8 mouse cellular contexts compared by ENCODE assay signal in genomic region chr11:116274045-116274666, GRCm38 (mm10). TPM values are rescaled to one million over a fixed set of nuclear protein-coding genes. Genes with fewer than 3 reads are reported as not detected.
DNase-seq lines count a peak whose midpoint lies in the region; ATAC-seq and TF ChIP-seq lines count a peak whose summit lies in the region.

Gene Srp68, minus strand, starts transcription at chr11:116274217.

- H3ac ChIP-seq in C2C12 (ENCODE audit: control insufficient read depth, insufficient read length, low read depth) = peak within 1 kb of the TSS; percentile 86
- peak within 1 kb of the TSS; percentile 68 for H3ac ChIP-seq in myocyte (ENCODE audit: control insufficient read depth, insufficient read length)

- peak; percentile 70; the same call in 1 of the 2 replicates for TF ChIP-seq POLR2A in brain, embryonic 14.5 days (IDR thresholded peaks at IDR 0.05; ENCODE audit: borderline replicate concordance, extremely low read depth, insufficient read depth, insufficient read length, poor library complexity, severe bottlenecking)
- peak; percentile 84; the same call in 1 of the 2 replicates for TF ChIP-seq POLR2A in liver, adult 2 months (IDR thresholded peaks at IDR 0.05; ENCODE audit: extremely low read depth, insufficient read depth, low read length)
- TF ChIP-seq POLR2A in myocyte (IDR thresholded peaks at IDR 0.05; ENCODE audit: insufficient read length, low read depth) = peak; percentile 91

- TF ChIP-seq CTCF in C2C12 (IDR thresholded peaks at IDR 0.05; ENCODE audit: control insufficient read depth, insufficient read depth, insufficient read length) = no peak
- no peak for TF ChIP-seq CTCF in brain, embryonic 14.5 days (IDR thresholded peaks at IDR 0.05; ENCODE audit: borderline replicate concordance, extremely low read depth, insufficient read depth, insufficient read length)
- no peak for TF ChIP-seq CTCF in liver, adult 2 months (IDR thresholded peaks at IDR 0.05; ENCODE audit: low read depth, low read length)

- 4% methylated on average over 32 of the region's 32 CpGs for WGBS in heart, embryonic 11.5 days (ENCODE audit: insufficient replicate concordance)
- 2% methylated on average over 30 of the region's 32 CpGs for WGBS in kidney, embryonic 16.5 days
- under 1% methylated on average over 32 of the region's 32 CpGs for WGBS in liver, adult 2 months

- H3K79me2 ChIP-seq in C2C12 (ENCODE audit: control insufficient read depth, insufficient read depth) = peaks cover 61% of the 10 kb centered on the region
- peaks cover 16% of the 10 kb centered on the region; the same call in 1 of the 2 replicates for H3K79me2 ChIP-seq in liver, adult 2 months (ENCODE audit: control insufficient read depth, insufficient read depth, low read length)
- peaks cover 56% of the 10 kb centered on the region for H3K79me2 ChIP-seq in myocyte (ENCODE audit: control insufficient read depth, insufficient read depth)

- H3K36me3 ChIP-seq in C2C12 (ENCODE audit: control insufficient read depth, insufficient read depth) (peaks cover 27% of the 10 kb centered on the region), myocyte (ENCODE audit: control insufficient read depth, insufficient read depth) (peaks cover 19% of the 10 kb centered on the region)
- H3K36me3 ChIP-seq in erythroblast, embryonic 14.5 days (ENCODE audit: control insufficient read depth) = peaks cover 33% of the 10 kb centered on the region
- H3K36me3 ChIP-seq in heart, embryonic 11.5 days (ENCODE audit: control insufficient read depth, insufficient read depth, low read length) = peaks cover 12% of the 10 kb centered on the region
- peaks cover 16% of the 10 kb centered on the region for H3K36me3 ChIP-seq in kidney, embryonic 16.5 days (ENCODE audit: insufficient read depth, low read length)
- peaks cover 6% of the 10 kb centered on the region for H3K36me3 ChIP-seq in liver, adult 2 months (ENCODE audit: control insufficient read depth, insufficient read depth, low read length)
- peaks cover 3% of the 10 kb centered on the region for H3K36me3 ChIP-seq in splenic B cell, adult 2 months (ENCODE audit: control insufficient read depth, insufficient read depth, low read length, poor library complexity, severe bottlenecking)

- peak within 1 kb of the TSS; percentile 82 for H3K4me3 ChIP-seq in C2C12 (ENCODE audit: insufficient read depth, poor library complexity, severe bottlenecking)
- peak within 1 kb of the TSS; percentile 97 for H3K4me3 ChIP-seq in erythroblast, embryonic 14.5 days (replicated peaks)
- peak within 1 kb of the TSS; percentile 74 for H3K4me3 ChIP-seq in heart, embryonic 11.5 days (ENCODE audit: low read depth, low read length)
- peak within 1 kb of the TSS; percentile 82 for H3K4me3 ChIP-seq in kidney, embryonic 16.5 days (ENCODE audit: low read length)
- peak within 1 kb of the TSS; percentile 83 for H3K4me3 ChIP-seq in liver, adult 2 months (ENCODE audit: insufficient read depth, low read depth, low read length)
- H3K4me3 ChIP-seq in myocyte = peak within 1 kb of the TSS; percentile 83

- peaks cover 45% of the 10 kb centered on the region for H3K4me1 ChIP-seq in erythroblast, embryonic 14.5 days (ENCODE audit: control insufficient read depth)
- peaks cover 12% of the 10 kb centered on the region for H3K4me1 ChIP-seq in heart, embryonic 11.5 days (ENCODE audit: control insufficient read depth, insufficient read depth, low read length)
- peaks cover 22% of the 10 kb centered on the region for H3K4me1 ChIP-seq in kidney, embryonic 16.5 days (ENCODE audit: insufficient read depth, low read length)
- peaks cover 7% of the 10 kb centered on the region; the same call in 1 of the 2 replicates for H3K4me1 ChIP-seq in liver, adult 2 months (ENCODE audit: control insufficient read depth, insufficient read depth, low read length)

- H3K27me3 ChIP-seq in C2C12 (ENCODE audit: control insufficient read depth, insufficient read depth, insufficient read length) (no peaks in the 10 kb centered on the region), myocyte (ENCODE audit: control insufficient read depth, insufficient read depth, insufficient read length) (no peaks in the 10 kb centered on the region)
- peaks cover 3% of the 10 kb centered on the region for H3K27me3 ChIP-seq in erythroblast, embryonic 14.5 days (ENCODE audit: control insufficient read depth)
- H3K27me3 ChIP-seq in heart, embryonic 11.5 days (ENCODE audit: control insufficient read depth, insufficient read depth, low read length) = no peaks in the 10 kb centered on the region
- H3K27me3 ChIP-seq in kidney, embryonic 16.5 days (ENCODE audit: insufficient read depth, low read length) = no peaks in the 10 kb centered on the region
- H3K27me3 ChIP-seq in liver, adult 2 months (ENCODE audit: control insufficient read depth, insufficient read depth, low read length) = no peaks in the 10 kb centered on the region
- no peaks in the 10 kb centered on the region for H3K27me3 ChIP-seq in splenic B cell, adult 2 months (ENCODE audit: control insufficient read depth, insufficient read depth, low read length, poor library complexity, severe bottlenecking)

- peaks cover 42% of the 10 kb centered on the region for H3K79me3 ChIP-seq in C2C12 (ENCODE audit: low read depth)

- peak within 1 kb of the TSS; percentile 79 for H3K9ac ChIP-seq in heart, embryonic 11.5 days (ENCODE audit: low read depth, low read length)
- H3K9ac ChIP-seq in kidney, embryonic 16.5 days (replicated peaks; ENCODE audit: low read length) = peak within 1 kb of the TSS; percentile 93
- peak within 1 kb of the TSS; percentile 80 for H3K9ac ChIP-seq in liver, adult 2 months (ENCODE audit: low read depth, low read length)

- no peaks in the 10 kb centered on the region for H3K9me3 ChIP-seq in erythroblast, embryonic 14.5 days (ENCODE audit: control insufficient read depth, low read length)
- H3K9me3 ChIP-seq in heart, embryonic 11.5 days (replicated peaks; ENCODE audit: control insufficient read depth, low read length) = no peaks in the 10 kb centered on the region
- no peaks in the 10 kb centered on the region for H3K9me3 ChIP-seq in kidney, embryonic 16.5 days (ENCODE audit: low read length)

- H3K4me2 ChIP-seq in heart, embryonic 11.5 days = peak within 1 kb of the TSS; percentile 90
- peak within 1 kb of the TSS; percentile 74 for H3K4me2 ChIP-seq in kidney, embryonic 16.5 days (replicated peaks; ENCODE audit: low read depth, low read length)
- H3K4me2 ChIP-seq in myocyte (ENCODE audit: low read depth) = peak within 1 kb of the TSS; percentile 86

- ATAC-seq in heart, embryonic 11.5 days (replicated peaks; ENCODE audit: insufficient number of reproducible peaks, low FRiP score, low TSS enrichment) = peak; percentile 87
- ATAC-seq in kidney, embryonic 16.5 days (ENCODE audit: low FRiP score, low TSS enrichment) = peak; percentile 98

- DNase-seq in brain, embryonic 14.5 days (ENCODE audit: low read depth) = peak; percentile 99
- DNase-seq in liver, adult 2 months (ENCODE audit: extremely low read depth, low read depth, low spot score) = peak; percentile 85
- peak; percentile 89 for DNase-seq in splenic B cell, adult 2 months (ENCODE audit: low read depth, low spot score)

- peak within 1 kb of the TSS; percentile 46 for H3K27ac ChIP-seq in heart, embryonic 11.5 days (ENCODE audit: low read depth, low read length)
- peak within 1 kb of the TSS; percentile 84 for H3K27ac ChIP-seq in kidney, embryonic 16.5 days (ENCODE audit: low read length)
- peak within 1 kb of the TSS; percentile 45 for H3K27ac ChIP-seq in liver, adult 2 months (replicated peaks; ENCODE audit: insufficient read depth, low read depth, low read length)

TF ChIP-seq in C2C12, 6 proteins besides CTCF, POLR2A, EP300 and RAD21:
- TF ChIP-seq MYOG (IDR thresholded peaks at IDR 0.05; ENCODE audit: control insufficient read depth, extremely low read depth, insufficient read length) (no peak), CEBPB (IDR thresholded peaks at IDR 0.05; ENCODE audit: low read depth) (no peak), USF1 (IDR thresholded peaks at IDR 0.05; ENCODE audit: low read depth) (peak; percentile 84), MAX (IDR thresholded peaks at IDR 0.05) (peak; percentile 59), FOSL1 (IDR thresholded peaks at IDR 0.05; ENCODE audit: insufficient read depth, low read length, poor library complexity, severe bottlenecking) (no peak)

TF ChIP-seq in myocyte, 11 proteins besides CTCF, POLR2A, EP300 and RAD21:
- no peak for TF ChIP-seq MAX (IDR thresholded peaks at IDR 0.05; ENCODE audit: low read depth)
- peak; percentile 82 for TF ChIP-seq POLR2AphosphoS2 (IDR thresholded peaks at IDR 0.05; ENCODE audit: insufficient read length, low read depth)
- no peak for TF ChIP-seq TCF3 (IDR thresholded peaks at IDR 0.05; ENCODE audit: insufficient read length, low read depth)
- peak; percentile 43 for TF ChIP-seq SRF (IDR thresholded peaks at IDR 0.05; ENCODE audit: control insufficient read depth, insufficient read length, low read depth)
- peak; percentile 6 for TF ChIP-seq REST (IDR thresholded peaks at IDR 0.05; ENCODE audit: insufficient read depth, insufficient read length)
- TF ChIP-seq CEBPB (IDR thresholded peaks at IDR 0.05; ENCODE audit: insufficient read depth, poor library complexity, severe bottlenecking) = no peak
- TF ChIP-seq TCF12 (IDR thresholded peaks at IDR 0.05; ENCODE audit: insufficient read depth, poor library complexity, severe bottlenecking) = no peak
- peak in 2 of 3 experiments; percentile 45 to 55 for TF ChIP-seq MYOG (IDR thresholded peaks at IDR 0.05; ENCODE audit: control insufficient read depth in 1 of 3, insufficient read depth in 1 of 3, insufficient read length in 2 of 3, low read depth in 2 of 3)
- TF ChIP-seq USF1 (IDR thresholded peaks at IDR 0.05; ENCODE audit: low read depth) = peak; percentile 87

RNA-seq across cellular contexts. Expression of gene Srp68, which starts in this region (rescaled TPM):
- polyA plus RNA-seq in C2C12 (2012; fragmentation: generic; extraction: Trizol) (81.9 TPM), myocyte (2012; fragmentation: generic; extraction: Trizol) (83.0 TPM)
- polyA plus RNA-seq in brain, embryonic 14.5 days (2012; rRNA removed) = 68.6 and 69.3 TPM in 2 replicates
- polyA plus RNA-seq in erythroblast, embryonic 14.5 days (2012) = 0.78 and 1.9 TPM in 2 replicates
- polyA plus RNA-seq in heart, embryonic 11.5 days (2014; fragmentation: Nextera tagmentation; extraction: Ambion mirVana) = 61.5 and 61.9 TPM in 2 replicates
- 95.9 and 96.7 TPM in 2 replicates for polyA plus RNA-seq in kidney, embryonic 16.5 days (2015; fragmentation: Nextera tagmentation; extraction: Ambion mirVana)
- 19.9 and 25.2 TPM in 2 replicates for total RNA-seq in liver, adult 2 months (2014; rRNA removed)
- 32.6 and 36.3 TPM in 2 replicates for polyA plus RNA-seq in liver, adult 2 months (2012; rRNA removed)

Comparison
In these comparisons a context has a peak if more than half of its experiments do, and no peak if none do; other contexts are left out.
1. Peak in every context shown above with its lines: DNase-seq, ATAC-seq, H3K4me3 ChIP-seq and H3K27ac ChIP-seq.
2. RNA of gene Srp68 (polyA plus RNA-seq): 95.9 to 96.7 TPM in kidney, embryonic 16.5 days, 83.0 TPM in myocyte (single experiment), 81.9 TPM in C2C12 (single experiment), 68.6 to 69.3 TPM in brain, embryonic 14.5 days, 61.5 to 61.9 TPM in heart, embryonic 11.5 days and 32.6 to 36.3 TPM in liver, adult 2 months; 0.78 to 1.9 TPM in erythroblast, embryonic 14.5 days; every median in the first group is over 10 times any median in the second.